Comparison of ENCODE assay signal across 14 mouse cellular contexts in the genomic region with DNA sequence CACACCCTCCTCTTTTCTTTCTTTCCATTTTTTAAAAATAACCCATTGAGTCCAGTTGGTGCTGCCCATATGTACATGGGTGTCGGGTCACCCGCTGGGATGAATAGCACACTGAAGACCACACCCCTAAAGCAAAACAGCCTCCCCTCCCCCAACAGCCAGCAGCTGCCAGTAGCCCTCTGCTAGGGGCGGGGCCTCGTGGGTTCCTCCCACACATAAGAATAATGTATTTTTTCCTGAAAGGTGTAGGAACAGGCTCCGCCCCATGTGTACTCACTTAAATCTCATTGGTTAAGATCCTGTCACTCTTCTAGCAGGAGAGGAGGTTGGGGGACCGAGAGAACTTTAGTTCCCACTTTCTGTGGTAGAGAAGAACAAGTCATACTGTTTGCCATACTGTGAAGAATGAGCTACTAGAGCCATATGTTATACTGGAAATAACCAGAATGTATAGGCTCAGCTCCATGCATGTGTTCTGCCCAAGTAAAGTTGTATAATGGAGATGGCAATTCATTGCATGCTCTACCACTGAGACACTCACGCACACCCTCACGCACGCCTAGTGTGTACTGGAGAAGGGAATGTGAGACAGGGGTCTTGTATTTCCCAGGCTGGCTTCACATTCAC.
DNase-seq lines count a peak whose midpoint lies in the region; ATAC-seq and TF ChIP-seq lines count a peak whose summit lies in the region.
"Had no signal": no experiment of that assay in that cellular context is flagged by ENCODE, and none has a peak within 500 bp of the region (broad histone marks: within the 10 kb centered on the region; RNA-seq: fewer than 3 reads in every experiment).

No protein-coding gene starts in this region.

- TF ChIP-seq CTCF in forebrain, postnatal 0 days (IDR thresholded peaks at IDR 0.05; ENCODE audit: low read depth) = no peak

- H3K36me3 ChIP-seq in forebrain, postnatal 0 days (ENCODE audit: insufficient read depth) = peaks cover 4% of the 10 kb centered on the region; the same call in 1 of the 2 replicates
- no peaks in the 10 kb centered on the region for H3K36me3 ChIP-seq in forebrain, embryonic 16.5 days (ENCODE audit: control insufficient read depth, insufficient read depth)
- no peaks in the 10 kb centered on the region for H3K36me3 ChIP-seq in limb, embryonic 11.5 days (ENCODE audit: control insufficient read depth, insufficient read depth, low read length)

- H3K27me3 ChIP-seq in forebrain, postnatal 0 days (ENCODE audit: insufficient read depth, low read length) = no peaks in the 10 kb centered on the region
- no peaks in the 10 kb centered on the region for H3K27me3 ChIP-seq in forebrain, embryonic 16.5 days (replicated peaks; ENCODE audit: control insufficient read depth, insufficient read depth, low read length)
- H3K27me3 ChIP-seq in limb, embryonic 11.5 days (ENCODE audit: control insufficient read depth, insufficient read depth, low read length) = no peaks in the 10 kb centered on the region
- H3K27me3 ChIP-seq: megakaryocyte, embryonic 14.5 days had no signal

- H3K9me3 ChIP-seq in forebrain, postnatal 0 days (ENCODE audit: low read length) = no peaks in the 10 kb centered on the region
- H3K9me3 ChIP-seq in forebrain, embryonic 16.5 days (ENCODE audit: control insufficient read depth, low read length) = no peaks in the 10 kb centered on the region
- no peaks in the 10 kb centered on the region for H3K9me3 ChIP-seq in limb, embryonic 11.5 days (ENCODE audit: control insufficient read depth, low read length)
- H3K9me3 ChIP-seq: megakaryocyte, embryonic 14.5 days had no signal

- no peak overlapping the region for H3K4me3 ChIP-seq in forebrain, postnatal 0 days (ENCODE audit: low read depth, low read length)
- no peak overlapping the region for H3K4me3 ChIP-seq in forebrain, embryonic 16.5 days (replicated peaks; ENCODE audit: low read length)
- no peak overlapping the region for H3K4me3 ChIP-seq in limb, embryonic 11.5 days (ENCODE audit: low read depth, low read length)

- 0 out of 2 replicates have a peak, but pooled peaks cover 10% of the 10 kb centered on the region for H3K4me1 ChIP-seq in forebrain, postnatal 0 days (ENCODE audit: insufficient read depth)
- H3K4me1 ChIP-seq in forebrain, embryonic 16.5 days (replicated peaks; ENCODE audit: control insufficient read depth, insufficient read depth, low read length) = peaks cover 26% of the 10 kb centered on the region
- peaks cover 39% of the 10 kb centered on the region for H3K4me1 ChIP-seq in limb, embryonic 11.5 days (ENCODE audit: control insufficient read depth, insufficient read depth, low read length)

- H3K27ac ChIP-seq in forebrain, postnatal 0 days (ENCODE audit: low read depth, low read length) = no peak overlapping the region
- no peak overlapping the region for H3K27ac ChIP-seq in forebrain, embryonic 16.5 days (ENCODE audit: low read length)
- H3K27ac ChIP-seq in limb, embryonic 11.5 days (replicated peaks; ENCODE audit: low read depth, low read length) = 0 out of 2 replicates have a peak overlapping the region, but pooled peaks have one; percentile 37

- WGBS in forebrain, postnatal 0 days = 87% methylated on average over 9 of the region's 9 CpGs
- WGBS in forebrain, embryonic 16.5 days = 84% methylated on average over 9 of the region's 9 CpGs
- 85% methylated on average over 9 of the region's 9 CpGs for whole genome bisulfite sequencing in limb, embryonic 11.5 days

- ATAC-seq in forebrain, postnatal 0 days = peak; percentile 1; the same call in 1 of the 2 replicates
- ATAC-seq in forebrain, embryonic 16.5 days = no peak
- no peak for ATAC-seq in limb, embryonic 11.5 days (ENCODE audit: insufficient number of reproducible peaks, low FRiP score, low TSS enrichment, low read depth)

- H3K4me2 ChIP-seq in forebrain, postnatal 0 days (ENCODE audit: low read depth) = no peak overlapping the region
- H3K4me2 ChIP-seq in forebrain, embryonic 16.5 days (ENCODE audit: low read length) = no peak overlapping the region
- H3K4me2 ChIP-seq in limb, embryonic 11.5 days (ENCODE audit: low read depth, severe bottlenecking) = no peak overlapping the region
- H3K4me2 ChIP-seq: lung, embryonic 14.5 days had no signal

- H3K9ac ChIP-seq in forebrain, postnatal 0 days = no peak overlapping the region
- no peak overlapping the region for H3K9ac ChIP-seq in forebrain, embryonic 16.5 days (replicated peaks; ENCODE audit: low read depth, low read length)
- H3K9ac ChIP-seq in limb, embryonic 11.5 days (ENCODE audit: low read length) = no peak overlapping the region
- H3K9ac ChIP-seq: lung, embryonic 14.5 days had no signal

- no peak for DNase-seq in forebrain, postnatal 0 days
- peak; percentile 47 for DNase-seq in thymus, postnatal 14 days
- DNase-seq in thymus, adult 18-20 months = no peak
- DNase-seq in limb, embryonic 11.5 days (ENCODE audit: low spot score) = no peak
- DNase-seq in cerebellum, postnatal 4 days (ENCODE audit: low spot score in 2 of 2) = no peak
- DNase-seq in right cerebral cortex, postnatal 36 days (ENCODE audit: low spot score in 2 of 2) = no peak
- no peak for DNase-seq in heart, postnatal 4 days
- DNase-seq: adrenal gland, postnatal 36 days; kidney, postnatal 10 days; layer of hippocampus, adult 9-11 months; lung, embryonic 14.5 days; right cerebral cortex, postnatal 25 days had no signal
